Mouse (Mus musculus): ENCODE data around the gene Rbl1.

DNA sequence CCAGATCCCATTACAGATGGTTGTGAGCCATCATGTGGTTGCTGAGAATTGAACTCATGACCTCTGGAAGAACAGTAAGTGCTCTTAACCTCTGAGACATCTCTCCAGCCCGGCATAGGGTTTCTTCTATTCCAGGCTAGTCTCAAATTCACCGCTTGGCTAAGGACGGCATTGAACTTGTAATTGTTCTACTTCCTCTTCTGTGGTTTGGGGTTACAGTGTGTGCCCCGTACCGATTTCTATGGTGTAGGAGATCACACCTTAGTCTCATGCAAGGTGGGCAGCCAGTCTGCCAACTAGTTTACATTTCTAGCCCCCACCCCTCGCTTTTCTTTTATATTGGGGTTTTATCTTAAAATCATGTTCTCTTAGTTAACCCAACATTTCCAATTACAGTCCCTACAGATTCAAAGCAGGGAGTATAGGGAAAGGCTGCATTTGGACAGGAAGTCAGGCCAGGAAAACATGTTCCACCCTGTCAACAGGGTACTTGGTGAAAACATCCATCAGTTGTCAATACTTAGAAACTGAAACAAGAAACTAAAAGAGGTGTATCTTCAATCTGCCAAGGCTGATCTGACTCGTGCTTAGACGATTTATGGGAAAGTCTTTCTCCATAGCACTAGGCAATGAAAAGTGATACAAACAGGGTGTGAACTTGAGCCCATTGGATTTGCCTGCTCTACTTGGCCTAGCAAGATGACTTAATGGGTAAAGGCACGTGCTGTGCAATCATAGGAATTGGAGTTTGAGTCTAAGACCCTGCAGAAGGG is 66.2 kb downstream of the Rbl1 start:
- TF ChIP-seq CTCF (IDR thresholded peaks at IDR 0.05; ENCODE audit: low read depth) = no peak
- no peak for TF ChIP-seq EP300 (IDR thresholded peaks at IDR 0.05; ENCODE audit: low read depth)

All from heart, postnatal 0 days (tissue).